Mouse (Mus musculus): ENCODE measurements at regions not wholly inside any gene's neighbourhood (a gene's known extent, or its start where the extent isn't known, plus 50 kb on each side); places are given as distances from the start of the nearest gene placed in this dataset.

DNA sequence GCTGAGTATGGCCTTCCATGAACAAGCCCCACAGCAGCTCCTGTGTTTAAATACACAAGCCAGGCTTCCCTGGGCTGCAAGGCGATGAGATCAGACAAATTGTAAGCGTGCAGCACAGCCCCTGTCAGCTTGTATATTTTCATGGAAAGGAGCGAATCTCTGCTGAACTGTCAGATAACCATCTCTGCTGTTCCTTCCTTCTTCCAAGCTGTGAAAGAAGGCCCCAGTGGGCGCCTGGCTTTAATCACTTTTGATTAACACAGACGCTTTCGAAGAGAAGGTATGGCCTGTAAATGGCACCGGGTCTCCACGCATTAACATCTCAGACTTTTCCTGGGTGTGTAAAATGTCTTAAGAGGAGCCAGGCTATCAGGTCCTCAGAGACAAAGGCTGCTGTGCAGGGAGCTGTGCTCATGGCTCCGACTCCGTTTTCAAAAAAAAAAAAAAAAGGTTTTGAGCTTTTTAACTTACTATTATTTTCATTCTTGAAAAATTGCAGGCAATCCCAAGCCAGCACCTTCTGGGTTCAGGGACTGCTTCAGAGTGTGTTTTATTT is 131.9 kb upstream of the Tmem72 start:
- H3K27me3 ChIP-seq (ENCODE audit: control insufficient read depth, insufficient read depth, low read length): no peaks in the 10 kb centered on the region
- DNase-seq: no peak
- H3K79me2 ChIP-seq (replicated peaks; ENCODE audit: control insufficient read depth, insufficient read depth, low read length): no peaks in the 10 kb centered on the region
- intact Hi-C loops (cut with DNase I): no loop called here
- H3K36me3 ChIP-seq (ENCODE audit: control insufficient read depth, insufficient read depth, low read length): no peaks in the 10 kb centered on the region
- no peak overlapping the region for H3K4me3 ChIP-seq
- H3K27ac ChIP-seq: no peak overlapping the region
- WGBS: 51% methylated on average over 10 of the region's 10 CpGs
- H3K4me1 ChIP-seq (ENCODE audit: control insufficient read depth, insufficient read depth, low read length): peaks cover 2% of the 10 kb centered on the region
- H3K9ac ChIP-seq (ENCODE audit: low read depth, low read length): no peak overlapping the region
- no peak for TF ChIP-seq POLR2A (IDR thresholded peaks at IDR 0.05; ENCODE audit: insufficient read depth, low read depth, low read length)
- no peak for TF ChIP-seq CTCF (IDR thresholded peaks at IDR 0.05)
- TF ChIP-seq EP300 (IDR thresholded peaks at IDR 0.05; ENCODE audit: insufficient read depth, low read depth, low read length): no peak

GRCm38 (mm10) chr6:116854029-116854428 is 137.3 kb upstream of the Tmem72 start:
- Histone ChIP-seq H3K4me1 (ENCODE audit: control insufficient read depth, insufficient read depth, low read length) (no peaks in the 10 kb centered on the region), H3K27ac (no peak overlapping the region), H3K9ac (ENCODE audit: low read depth, low read length) (no peak overlapping the region), H3K36me3 (ENCODE audit: control insufficient read depth, insufficient read depth, low read length) (no peaks in the 10 kb centered on the region), H3K79me2 (replicated peaks; ENCODE audit: control insufficient read depth, insufficient read depth, low read length) (no peaks in the 10 kb centered on the region), H3K4me3 (no peak overlapping the region), H3K27me3 (ENCODE audit: control insufficient read depth, insufficient read depth, low read length) (no peaks in the 10 kb centered on the region)
- no peak for DNase-seq
- intact Hi-C loops (cut with DNase I): no loop called here
- TF ChIP-seq EP300 (IDR thresholded peaks at IDR 0.05; ENCODE audit: insufficient read depth, low read depth, low read length): no peak
- no peak for TF ChIP-seq CTCF (IDR thresholded peaks at IDR 0.05)
- no peak for TF ChIP-seq POLR2A (IDR thresholded peaks at IDR 0.05; ENCODE audit: insufficient read depth, low read depth, low read length)
- WGBS: 58% methylated on average over 6 of the region's 6 CpGs

GRCm38 (mm10) chr6:116856093-116856492 is 139.4 kb upstream of the Tmem72 start:
- Histone ChIP-seq H3K4me3 (no peak overlapping the region), H3K79me2 (replicated peaks; ENCODE audit: control insufficient read depth, insufficient read depth, low read length) (no peaks in the 10 kb centered on the region), H3K27ac (no peak overlapping the region), H3K9ac (ENCODE audit: low read depth, low read length) (no peak overlapping the region), H3K4me1 (ENCODE audit: control insufficient read depth, insufficient read depth, low read length) (no peaks in the 10 kb centered on the region), H3K36me3 (ENCODE audit: control insufficient read depth, insufficient read depth, low read length) (no peaks in the 10 kb centered on the region), H3K27me3 (ENCODE audit: control insufficient read depth, insufficient read depth, low read length) (no peaks in the 10 kb centered on the region)
- DNase-seq: no peak
- TF ChIP-seq CTCF (IDR thresholded peaks at IDR 0.05) (no peak), EP300 (IDR thresholded peaks at IDR 0.05; ENCODE audit: insufficient read depth, low read depth, low read length) (no peak), POLR2A (IDR thresholded peaks at IDR 0.05; ENCODE audit: insufficient read depth, low read depth, low read length) (no peak)
- WGBS: 69% methylated on average over 2 of the region's 2 CpGs
- intact Hi-C loops (cut with DNase I): no loop called here

DNA sequence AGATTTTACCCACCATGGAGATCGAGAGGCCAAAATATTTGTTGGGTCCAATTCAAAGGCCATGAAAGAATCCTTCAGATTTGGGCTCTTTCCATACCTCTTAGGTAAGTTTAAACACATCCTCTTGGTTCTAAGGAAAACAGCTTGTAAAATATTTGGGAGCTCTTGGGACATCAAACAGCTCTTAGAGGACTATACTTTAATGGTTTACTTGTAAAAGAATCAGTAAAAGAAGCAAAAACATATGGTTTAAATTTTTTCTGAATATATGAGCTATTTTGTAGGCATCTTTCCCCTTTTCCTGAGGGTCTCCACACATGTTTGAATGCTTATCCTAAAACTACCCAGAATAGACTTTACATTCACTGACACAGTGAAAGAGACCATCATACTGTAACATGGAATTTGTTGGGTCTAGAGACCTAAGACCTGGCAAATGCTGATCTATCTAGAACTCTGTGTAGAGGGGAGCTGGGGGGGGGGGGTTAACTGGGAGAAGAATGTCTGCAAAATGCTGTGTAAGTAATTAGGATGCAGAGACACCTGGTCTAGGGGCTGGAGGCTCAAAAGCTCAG is 140.3 kb upstream of the Tmem72 start:
- WGBS: 90% methylated on average over 1 of the region's 1 CpGs
- TF ChIP-seq POLR2A (IDR thresholded peaks at IDR 0.05; ENCODE audit: insufficient read depth, low read depth, low read length): no peak
- no peak for TF ChIP-seq EP300 (IDR thresholded peaks at IDR 0.05; ENCODE audit: insufficient read depth, low read depth, low read length)
- TF ChIP-seq CTCF (IDR thresholded peaks at IDR 0.05): no peak
- intact Hi-C loops (cut with DNase I): no loop called here

DNA sequence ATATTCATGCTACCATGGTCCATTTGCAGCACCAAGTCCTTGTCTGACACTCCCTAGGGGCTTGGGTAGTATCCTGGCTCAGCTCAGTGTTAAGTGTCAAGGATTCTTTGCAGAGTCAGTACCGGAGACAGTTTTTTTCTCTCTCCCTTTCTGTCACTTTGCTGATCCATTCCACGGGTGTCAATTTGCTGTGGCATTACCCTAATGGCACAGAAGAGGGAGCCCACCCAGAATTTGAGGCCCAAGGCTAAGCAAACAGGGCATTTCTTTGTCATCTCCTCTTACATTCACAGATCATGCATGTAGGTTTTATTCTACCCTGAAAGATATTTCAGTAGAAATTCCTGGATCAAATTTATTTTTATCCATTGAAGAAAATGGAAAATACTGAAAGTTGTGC is 146.4 kb upstream of the Tmem72 start:
- no peak for DNase-seq
- Histone ChIP-seq H3K4me3 (no peak overlapping the region), H3K27ac (no peak overlapping the region), H3K27me3 (ENCODE audit: control insufficient read depth, insufficient read depth, low read length) (no peaks in the 10 kb centered on the region), H3K36me3 (ENCODE audit: control insufficient read depth, insufficient read depth, low read length) (no peaks in the 10 kb centered on the region), H3K79me2 (replicated peaks; ENCODE audit: control insufficient read depth, insufficient read depth, low read length) (no peaks in the 10 kb centered on the region), H3K4me1 (ENCODE audit: control insufficient read depth, insufficient read depth, low read length) (no peaks in the 10 kb centered on the region), H3K9ac (ENCODE audit: low read depth, low read length) (no peak overlapping the region)
- TF ChIP-seq CTCF (IDR thresholded peaks at IDR 0.05): 0 out of 2 replicates have a peak, but pooled peaks have one; percentile 7
- no peak for TF ChIP-seq POLR2A (IDR thresholded peaks at IDR 0.05; ENCODE audit: insufficient read depth, low read depth, low read length)
- TF ChIP-seq EP300 (IDR thresholded peaks at IDR 0.05; ENCODE audit: insufficient read depth, low read depth, low read length): no peak
- intact Hi-C loops (cut with DNase I): no loop called here
- 24% methylated on average over 2 of the region's 2 CpGs for WGBS

More for the DNA sequence above, 140.3 kb upstream of the Tmem72 start:
- DNase-seq: no peak
- Histone ChIP-seq H3K27ac (no peak overlapping the region), H3K79me2 (replicated peaks; ENCODE audit: control insufficient read depth, insufficient read depth, low read length) (no peaks in the 10 kb centered on the region), H3K9ac (ENCODE audit: low read depth, low read length) (no peak overlapping the region), H3K4me1 (ENCODE audit: control insufficient read depth, insufficient read depth, low read length) (no peaks in the 10 kb centered on the region), H3K4me3 (no peak overlapping the region), H3K27me3 (ENCODE audit: control insufficient read depth, insufficient read depth, low read length) (no peaks in the 10 kb centered on the region), H3K36me3 (ENCODE audit: control insufficient read depth, insufficient read depth, low read length) (no peaks in the 10 kb centered on the region)

DNA sequence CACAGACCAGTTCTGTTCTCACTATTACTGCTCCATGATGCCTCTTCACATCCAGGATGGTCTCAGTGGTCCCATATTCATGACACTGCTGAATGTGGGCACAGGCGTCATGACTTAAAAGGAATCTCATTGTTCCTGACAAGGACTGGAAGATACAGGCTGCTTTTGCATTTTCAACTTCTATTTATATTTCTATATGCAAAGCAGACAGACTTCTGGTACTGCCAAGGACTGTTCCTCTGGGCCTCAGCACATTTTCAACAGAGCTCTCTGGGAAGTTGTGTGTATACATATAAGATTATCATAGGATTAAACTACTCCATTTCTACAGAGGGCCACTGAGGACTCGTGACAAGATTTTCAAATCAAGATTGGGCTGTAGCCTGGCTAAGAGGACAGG is 146.9 kb upstream of the Tmem72 start:
- Histone ChIP-seq H3K9ac (ENCODE audit: low read depth, low read length) (no peak overlapping the region), H3K4me3 (no peak overlapping the region), H3K27ac (no peak overlapping the region), H3K4me1 (ENCODE audit: control insufficient read depth, insufficient read depth, low read length) (no peaks in the 10 kb centered on the region), H3K79me2 (replicated peaks; ENCODE audit: control insufficient read depth, insufficient read depth, low read length) (no peaks in the 10 kb centered on the region), H3K36me3 (ENCODE audit: control insufficient read depth, insufficient read depth, low read length) (no peaks in the 10 kb centered on the region), H3K27me3 (ENCODE audit: control insufficient read depth, insufficient read depth, low read length) (no peaks in the 10 kb centered on the region)
- 75% methylated on average over 2 of the region's 2 CpGs for WGBS
- no peak for DNase-seq
- TF ChIP-seq POLR2A (IDR thresholded peaks at IDR 0.05; ENCODE audit: insufficient read depth, low read depth, low read length): no peak
- TF ChIP-seq EP300 (IDR thresholded peaks at IDR 0.05; ENCODE audit: insufficient read depth, low read depth, low read length): no peak
- intact Hi-C loops (cut with DNase I): no loop called here

Measured in heart, adult 2 months (tissue).